Mouse (Mus musculus) stomach, postnatal 0 days (tissue): ENCODE results near the gene Txn2. TPM values are rescaled to one million over a fixed set of nuclear protein-coding genes. Genes with fewer than 3 reads are reported as not detected.
"Not testable (repeated sequence)": the region's sequence is repeated elsewhere in the genome, so short reads cannot be mapped to it uniquely, and the experiment has no call there.

Source experiments
- ATAC-seq: fragments of 200-750 bp; cut with Nextera tagmentation; 2 replicates; pipeline ENCODE4 v1.8.0; 2017; ENCODE audit not compliant: low FRiP score, low TSS enrichment
- DNase-seq: peaks from one replicate; pipeline ENCODE4 v3.0.0-alpha.2; 2016; ENCODE audit warnings: low spot score
- H3K27ac ChIP-seq: fragments of 300-500 bp; sonication (generic); replicated peaks from 2 replicates; pipeline ENCODE4 v1.5.1; 2014; ENCODE audit warnings: mild to moderate bottlenecking, control low read depth
- H3K27me3 ChIP-seq: fragments of 300-500 bp; sonication (generic); 2 replicates; pipeline ENCODE4 v1.6.1; 2014; ENCODE audit warnings: low read length; ENCODE audit not compliant: control insufficient read depth, insufficient read depth
- H3K36me3 ChIP-seq: fragments of 300-500 bp; sonication (generic); 2 replicates; pipeline ENCODE4 v1.6.1; 2014; ENCODE audit warnings: low read length, mixed read lengths; ENCODE audit not compliant: control insufficient read depth, insufficient read depth
- H3K4me1 ChIP-seq: fragments of 300-500 bp; sonication (generic); replicated peaks from 2 replicates; pipeline ENCODE4 v1.6.1; 2014; ENCODE audit warnings: antibody characterized with exemption; ENCODE audit not compliant: control insufficient read depth, insufficient read depth
- H3K4me2 ChIP-seq: fragments of 300-500 bp; sonication (generic); replicated peaks from 2 replicates; pipeline ENCODE4 v1.6.1; 2014; ENCODE audit warnings: low read depth, mild to moderate bottlenecking, control low read depth, moderate library complexity
- H3K4me3 ChIP-seq: fragments of 300-500 bp; sonication (generic); 2 replicates; pipeline ENCODE4 v1.5.1; 2014; ENCODE audit warnings: low read depth, low read length, control low read depth
- H3K9ac ChIP-seq: fragments of 300-500 bp; sonication (generic); 2 replicates; pipeline ENCODE4 v1.6.1; 2014; ENCODE audit warnings: mild to moderate bottlenecking, low read length, control low read depth, mixed read lengths
- H3K9me3 ChIP-seq: fragments of 300-500 bp; sonication (generic); 2 replicates; pipeline ENCODE4 v1.6.1; 2016; ENCODE audit warnings: low read length; ENCODE audit not compliant: control insufficient read depth
- CTCF ChIP-seq: IDR thresholded peaks from 2 replicates; pipeline ENCODE4 v1.5.1; 2016; ENCODE audit warnings: antibody characterized with exemption, low read depth, mild to moderate bottlenecking, moderate library complexity
- EP300 ChIP-seq: optimal IDR thresholded peaks from 2 replicates; pipeline ENCODE3; 2016; ENCODE audit warnings: antibody characterized with exemption
- WGBS: fragments of 180-500 bp; shearing (Covaris S2); extraction: QIAGEN DNeasy Blood & Tissue Kit; methylation state at CpG from one replicate; pipeline ENCODE4 v1.1.7; 2014; 5-methylcytosine and 5-hydroxymethylcytosine counted together
- polyA plus RNA-seq: library from polyadenylated mRNA; unstranded; fragments of >200 nt; fragmentation: Nextera tagmentation; extraction: Ambion mirVana; gene quantifications from 2 replicates; pipeline ENCODE4 v1.2.1, GENCODE M21; 2015

Gene Txn2
- polyA plus RNA-seq, 1 experiment from 2014 or later, result 176 TPM

DNA sequence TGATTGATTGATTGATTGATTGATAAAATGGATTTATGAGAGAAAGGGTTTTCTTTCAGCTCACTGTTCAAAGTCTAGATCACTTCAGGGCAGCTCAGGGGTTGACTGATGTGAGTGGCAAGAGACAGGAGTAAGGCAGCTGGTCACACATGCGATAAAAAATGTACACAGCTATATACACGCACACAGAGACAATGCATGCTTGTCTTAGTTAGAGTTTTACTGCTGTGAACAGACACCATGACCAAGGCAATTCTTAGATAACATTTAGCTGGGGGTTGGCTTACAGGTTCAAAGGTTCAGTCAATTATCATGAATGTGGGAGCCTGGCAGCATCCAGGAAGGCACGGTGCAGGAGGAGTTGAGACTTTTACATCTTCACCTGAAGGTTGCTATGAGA is 55.8 kb downstream of the Txn2 start:
- no peak for DNase-seq
- TF ChIP-seq CTCF (no peak), EP300 (no peak)
- Histone ChIP-seq H3K9me3 (no peaks in the 10 kb centered on the region), H3K4me2 (no peak overlapping the region), H3K27me3 (no peaks in the 10 kb centered on the region), H3K9ac (no peak overlapping the region), H3K36me3 (no peaks in the 10 kb centered on the region), H3K4me3 (no peak overlapping the region), H3K27ac (no peak overlapping the region), H3K4me1 (peaks cover 3% of the 10 kb centered on the region; the same call in 1 of the 2 replicates)
- no peak for ATAC-seq
- 71% methylated on average over 3 of the region's 3 CpGs for WGBS

DNA sequence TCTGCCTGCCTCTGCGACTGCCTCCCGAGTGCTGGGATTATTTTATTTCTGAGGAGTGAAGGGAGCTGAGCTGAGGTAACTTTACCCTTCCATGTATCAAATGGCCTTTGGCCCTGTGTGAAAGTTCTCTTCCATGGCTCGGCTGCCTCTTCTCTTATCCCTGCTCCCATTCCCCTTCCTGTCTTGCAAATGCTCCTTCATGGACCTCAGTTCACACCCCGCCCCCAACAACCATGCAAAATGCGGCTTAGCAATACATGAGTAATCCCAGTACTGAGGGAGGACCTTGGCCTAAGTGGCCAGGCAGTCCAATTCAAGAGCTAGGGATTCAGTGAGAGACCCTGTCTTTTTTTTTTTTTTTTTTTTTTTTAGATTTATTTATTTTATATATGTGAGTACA is 60.5 kb downstream of the Txn2 start:
- H3K27me3 ChIP-seq, result no peaks in the 10 kb centered on the region
- H3K27ac ChIP-seq, result no peak overlapping the region
- no peak for TF ChIP-seq CTCF
- no peak for TF ChIP-seq EP300
- no peak overlapping the region for H3K4me3 ChIP-seq
- ATAC-seq (no peak), DNase-seq (no peak)
- WGBS, result 90% methylated on average over 5 of the region's 5 CpGs
- H3K9ac ChIP-seq, result no peak overlapping the region
- H3K4me2 ChIP-seq, result no peak overlapping the region
- H3K4me1 ChIP-seq, result no peaks in the 10 kb centered on the region; the same call in 1 of the 2 replicates
- H3K36me3 ChIP-seq, result no peaks in the 10 kb centered on the region
- no peaks in the 10 kb centered on the region for H3K9me3 ChIP-seq

DNA sequence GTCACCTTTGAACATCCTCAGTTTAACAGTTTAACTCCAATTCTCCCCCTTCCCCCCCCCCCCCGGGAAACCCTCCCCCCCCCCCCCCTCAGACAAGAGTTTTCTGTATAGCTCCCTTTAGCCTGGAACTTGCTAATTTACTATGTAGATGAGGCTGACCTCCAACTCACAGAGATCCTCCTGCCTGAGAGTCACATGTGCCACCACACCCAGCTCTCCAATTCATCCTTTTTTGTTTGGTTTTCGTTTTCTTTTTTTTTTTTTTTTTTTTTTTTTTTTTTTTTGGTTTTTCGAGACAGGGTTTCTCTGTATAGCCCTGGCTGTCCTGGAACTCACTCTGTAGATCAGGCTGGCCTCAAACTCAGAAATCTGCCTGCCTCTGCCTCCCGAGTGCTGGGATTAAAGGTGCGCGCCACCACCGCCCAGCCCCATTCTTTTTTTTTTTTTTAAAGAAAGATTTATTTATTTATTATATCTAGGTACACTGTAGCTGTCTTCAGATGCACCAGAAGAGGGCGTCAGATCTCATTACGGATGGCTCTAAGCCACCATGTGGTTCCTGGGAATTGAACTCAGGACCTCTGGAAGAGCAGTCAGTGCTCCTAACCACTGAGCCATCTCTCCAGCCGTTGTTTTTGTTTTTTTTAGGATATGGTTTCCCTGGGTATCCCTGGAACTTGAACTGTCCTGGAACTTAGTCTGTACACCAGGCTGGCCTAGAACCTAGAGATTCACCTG is 61.4 kb downstream of the Txn2 start:
- not testable (repeated sequence) for H3K9ac ChIP-seq, H3K36me3 ChIP-seq, H3K9me3 ChIP-seq, H3K4me1 ChIP-seq, H3K27me3 ChIP-seq, DNase-seq, ATAC-seq, H3K4me2 ChIP-seq, H3K4me3 ChIP-seq
- H3K27ac ChIP-seq, result peak overlapping the region; percentile 56; the same call in 1 of the 2 replicates
- 92% methylated on average over 7 of the region's 10 CpGs for WGBS
- TF ChIP-seq CTCF, result peak; percentile 15; the same call in 1 of the 2 replicates

DNA sequence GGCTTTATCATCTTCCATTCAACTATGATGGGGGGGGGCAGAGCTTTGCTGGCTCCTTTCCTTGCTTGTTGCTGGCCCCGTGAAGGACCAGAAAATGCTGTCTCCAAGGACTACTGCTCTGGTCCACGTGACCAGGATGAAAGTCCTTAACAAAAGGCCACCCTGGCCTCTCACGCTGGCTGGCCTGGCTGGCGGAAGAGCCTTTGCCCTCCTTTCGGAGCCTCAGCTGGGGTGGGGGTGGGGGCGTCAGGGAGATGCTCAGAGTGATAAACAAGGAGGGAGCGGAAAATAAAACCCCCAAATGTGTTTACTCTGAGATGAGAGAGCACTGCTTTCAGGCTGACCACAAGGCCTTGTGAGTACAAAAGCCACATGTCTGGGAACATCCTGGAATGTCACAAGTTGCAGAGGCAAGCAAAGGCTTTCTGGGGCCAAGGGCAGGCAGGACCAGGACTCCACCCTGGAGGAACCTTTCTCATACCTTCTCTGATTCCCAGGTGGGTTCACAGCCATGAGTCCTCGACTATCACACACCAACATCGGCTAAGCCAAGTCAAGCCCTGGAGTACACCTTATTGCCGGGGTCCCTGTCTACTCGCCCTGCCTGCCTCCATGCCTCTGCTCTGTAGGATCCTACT is 62.1 kb downstream of the Txn2 start:
- Histone ChIP-seq H3K9ac (no peak overlapping the region), H3K27me3 (no peaks in the 10 kb centered on the region), H3K9me3 (no peaks in the 10 kb centered on the region), H3K4me1 (no peaks in the 10 kb centered on the region; the same call in 1 of the 2 replicates), H3K4me2 (no peak overlapping the region), H3K27ac (peak overlapping the region; percentile 56; the same call in 1 of the 2 replicates), H3K36me3 (no peaks in the 10 kb centered on the region), H3K4me3 (no peak overlapping the region)
- no peak for DNase-seq
- peak; percentile 64; the same call in 1 of the 2 replicates for ATAC-seq
- WGBS, result 52% methylated on average over 11 of the region's 11 CpGs
- TF ChIP-seq CTCF (no peak), EP300 (no peak)

Other genes with a start within 250 kb of the Txn2 start
- 0.10 TPM in 1 of 2 replicates, not detected in the other for gene Apol7e, start 230.1 kb downstream of the Txn2 start, polyA plus RNA-seq
- gene Apol9b, start 200.0 kb downstream of the Txn2 start, polyA plus RNA-seq, result 0.33 and 0.45 TPM in 2 replicates
- gene Apol8, start 172.0 kb downstream of the Txn2 start, polyA plus RNA-seq, result 0.05 and 0.10 TPM in 2 replicates
- gene Myh9, start 86.8 kb downstream of the Txn2 start, polyA plus RNA-seq, result 27.9 and 32.9 TPM in 2 replicates
- 0.62 and 0.87 TPM in 2 replicates for gene Foxred2, start 27.7 kb upstream of the Txn2 start, polyA plus RNA-seq
- 106 and 110 TPM in 2 replicates for gene Eif3d, start 41.8 kb upstream of the Txn2 start, polyA plus RNA-seq
- 0.02 and 0.05 TPM in 2 replicates for gene Cacng2, start 191.0 kb upstream of the Txn2 start, polyA plus RNA-seq
- 42.2 and 42.5 TPM in 2 replicates for gene Ift27, start 245.1 kb upstream of the Txn2 start, polyA plus RNA-seq